Mouse (Mus musculus) heart, embryonic 16.5 days (tissue): Measurements from ENCODE around the gene Got1. TPM values are rescaled to one million over a fixed set of nuclear protein-coding genes. Genes with fewer than 3 reads are reported as not detected.

ENCODE experiments used
- ATAC-seq: fragments of 200-750 bp; cut with Nextera tagmentation; replicated peaks from 2 replicates; pipeline ENCODE4 v1.8.0; 2017; ENCODE audit warnings: moderate number of reproducible peaks; ENCODE audit not compliant: insufficient read depth, low FRiP score; ENCODE audit errors: extremely low read depth
- H3K27ac ChIP-seq: fragments of 300-500 bp; sonication (generic); 2 replicates; pipeline ENCODE4 v1.5.1; 2014; ENCODE audit warnings: mild to moderate bottlenecking, low read length, control low read depth, moderate library complexity
- H3K27me3 ChIP-seq: fragments of 300-500 bp; sonication (generic); 2 replicates; pipeline ENCODE4 v1.6.1; 2014; ENCODE audit warnings: low read length, mixed read lengths; ENCODE audit not compliant: control insufficient read depth, insufficient read depth
- H3K36me3 ChIP-seq: fragments of 300-500 bp; sonication (generic); 2 replicates; pipeline ENCODE4 v1.6.1; 2014; ENCODE audit not compliant: control insufficient read depth, insufficient read depth
- H3K4me1 ChIP-seq: fragments of 300-500 bp; sonication (generic); 2 replicates; pipeline ENCODE4 v1.6.1; 2014; ENCODE audit warnings: low read length, mixed read lengths; ENCODE audit not compliant: control insufficient read depth, insufficient read depth
- H3K4me2 ChIP-seq: fragments of 300-500 bp; sonication (generic); 2 replicates; pipeline ENCODE4 v1.6.1; 2014; ENCODE audit warnings: low read depth, mild to moderate bottlenecking, control low read depth, low read length
- H3K4me3 ChIP-seq: fragments of 300-500 bp; sonication (generic); 2 replicates; pipeline ENCODE4 v1.5.1; 2014; ENCODE audit warnings: mild to moderate bottlenecking, control low read depth, low read length
- H3K9ac ChIP-seq: fragments of 300-500 bp; sonication (generic); 2 replicates; pipeline ENCODE4 v1.6.1; 2014; ENCODE audit warnings: low read length, control low read depth
- H3K9me3 ChIP-seq: fragments of 300-500 bp; sonication (generic); replicated peaks from 2 replicates; pipeline ENCODE4 v1.6.1; 2016; ENCODE audit warnings: low read length; ENCODE audit not compliant: control insufficient read depth
- WGBS: fragments of 180-500 bp; shearing (Covaris S2); extraction: QIAGEN DNeasy Blood & Tissue Kit; methylation state at CpG from one replicate; pipeline ENCODE4 v1.1.7; 2014; 5-methylcytosine and 5-hydroxymethylcytosine counted together
- polyA plus RNA-seq: library from polyadenylated mRNA; unstranded; fragments of >200 nt; fragmentation: Nextera tagmentation; extraction: Ambion mirVana; gene quantifications from 2 replicates; pipeline ENCODE4 v1.2.1, GENCODE M21; 2015

The Got1 gene
- polyA plus RNA-seq, 1 experiment from 2014 or later: 274 TPM

DNA sequence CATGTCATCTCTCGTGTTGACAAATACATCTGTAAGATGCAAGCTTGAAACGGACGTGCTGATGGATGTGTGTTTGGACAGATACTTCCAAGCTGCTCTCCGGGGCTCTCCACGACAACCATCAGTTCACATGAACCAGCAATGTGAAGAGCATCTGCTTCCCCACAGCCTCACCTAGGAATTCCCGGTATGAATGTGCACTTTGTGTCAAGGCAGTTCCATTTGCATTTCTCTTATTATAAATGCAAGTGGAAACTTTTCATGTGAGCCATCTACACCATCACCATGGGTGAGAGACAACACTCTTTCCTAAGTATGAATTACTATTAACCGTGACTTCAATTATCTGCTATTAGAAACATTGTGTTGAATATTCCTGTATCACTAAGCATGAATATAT, 6.6 kb downstream of the Got1 start:
- no peak overlapping the region for H3K9ac ChIP-seq
- H3K36me3 ChIP-seq: peaks cover 12% of the 10 kb centered on the region
- no peak overlapping the region for H3K4me3 ChIP-seq
- 81% methylated on average over 7 of the region's 7 CpGs for WGBS
- no peaks in the 10 kb centered on the region for H3K27me3 ChIP-seq
- no peak overlapping the region for H3K4me2 ChIP-seq
- H3K4me1 ChIP-seq: peaks cover 37% of the 10 kb centered on the region
- no peak overlapping the region for H3K27ac ChIP-seq
- ATAC-seq: no peak
- no peaks in the 10 kb centered on the region; the same call in 1 of the 2 replicates for H3K9me3 ChIP-seq

DNA sequence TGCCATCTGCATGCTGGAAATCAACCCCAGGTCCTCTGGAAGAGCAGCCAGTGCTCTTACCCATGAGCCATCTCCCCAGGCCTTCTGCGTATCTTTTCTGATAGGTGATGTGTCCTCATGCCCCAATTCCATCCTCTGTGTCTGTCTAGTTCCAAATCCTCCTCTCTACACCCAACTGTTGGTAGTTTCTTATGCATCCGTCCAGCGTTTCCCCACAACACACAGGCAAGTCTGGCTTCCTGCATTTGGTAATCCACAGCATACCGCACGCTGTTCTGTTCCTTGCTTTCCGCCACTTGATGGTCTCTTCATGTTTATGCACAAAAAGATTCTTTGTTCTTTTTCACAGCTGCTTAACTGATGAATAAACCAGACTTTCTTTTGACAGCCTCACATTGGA, 7.1 kb downstream of the Got1 start:
- no peak overlapping the region for H3K4me3 ChIP-seq
- H3K9me3 ChIP-seq: no peaks in the 10 kb centered on the region; the same call in 1 of the 2 replicates
- no peak overlapping the region for H3K4me2 ChIP-seq
- H3K9ac ChIP-seq: no peak overlapping the region
- peaks cover 34% of the 10 kb centered on the region for H3K4me1 ChIP-seq
- peaks cover 15% of the 10 kb centered on the region for H3K36me3 ChIP-seq
- ATAC-seq: no peak
- 81% methylated on average over 6 of the region's 6 CpGs for WGBS
- H3K27me3 ChIP-seq: no peaks in the 10 kb centered on the region
- H3K27ac ChIP-seq: no peak overlapping the region

DNA sequence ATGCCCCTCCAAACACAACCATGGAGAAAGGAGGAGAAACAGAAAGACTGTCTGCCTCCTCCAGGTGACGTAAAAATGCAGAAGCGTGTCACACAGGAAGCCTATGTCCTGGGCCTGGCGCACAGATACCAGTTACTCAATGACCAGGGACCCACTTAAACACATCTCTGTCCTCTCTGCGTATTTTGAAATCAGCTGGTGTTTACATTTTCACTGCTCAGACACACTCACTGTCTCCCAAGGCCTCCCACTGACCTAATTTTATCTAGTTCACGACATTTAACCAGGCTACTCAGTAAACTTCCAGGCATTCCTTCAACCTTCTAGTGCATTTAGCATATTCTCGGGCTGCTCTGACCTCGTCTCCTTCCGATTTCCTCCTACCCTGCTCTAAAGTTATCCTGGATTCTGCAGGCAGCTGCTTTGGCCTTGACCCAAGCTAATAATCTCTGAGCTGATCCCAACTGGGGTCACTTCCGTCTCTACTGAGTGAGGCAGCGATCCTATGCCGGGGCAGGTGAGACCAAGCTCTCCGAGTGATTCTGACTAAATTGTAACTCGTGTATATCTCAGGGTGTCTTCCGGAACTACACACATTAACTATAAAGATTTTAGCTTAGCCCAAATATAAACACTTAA, 7.9 kb downstream of the Got1 start:
- Histone ChIP-seq H3K9ac (no peak overlapping the region), H3K27ac (no peak overlapping the region), H3K36me3 (peaks cover 16% of the 10 kb centered on the region), H3K4me1 (peaks cover 29% of the 10 kb centered on the region), H3K27me3 (no peaks in the 10 kb centered on the region), H3K4me3 (no peak overlapping the region), H3K4me2 (peak overlapping the region; percentile 7; the same call in 1 of the 2 replicates), H3K9me3 (no peaks in the 10 kb centered on the region; the same call in 1 of the 2 replicates)
- WGBS: 58% methylated on average over 14 of the region's 14 CpGs
- no peak for ATAC-seq

DNA sequence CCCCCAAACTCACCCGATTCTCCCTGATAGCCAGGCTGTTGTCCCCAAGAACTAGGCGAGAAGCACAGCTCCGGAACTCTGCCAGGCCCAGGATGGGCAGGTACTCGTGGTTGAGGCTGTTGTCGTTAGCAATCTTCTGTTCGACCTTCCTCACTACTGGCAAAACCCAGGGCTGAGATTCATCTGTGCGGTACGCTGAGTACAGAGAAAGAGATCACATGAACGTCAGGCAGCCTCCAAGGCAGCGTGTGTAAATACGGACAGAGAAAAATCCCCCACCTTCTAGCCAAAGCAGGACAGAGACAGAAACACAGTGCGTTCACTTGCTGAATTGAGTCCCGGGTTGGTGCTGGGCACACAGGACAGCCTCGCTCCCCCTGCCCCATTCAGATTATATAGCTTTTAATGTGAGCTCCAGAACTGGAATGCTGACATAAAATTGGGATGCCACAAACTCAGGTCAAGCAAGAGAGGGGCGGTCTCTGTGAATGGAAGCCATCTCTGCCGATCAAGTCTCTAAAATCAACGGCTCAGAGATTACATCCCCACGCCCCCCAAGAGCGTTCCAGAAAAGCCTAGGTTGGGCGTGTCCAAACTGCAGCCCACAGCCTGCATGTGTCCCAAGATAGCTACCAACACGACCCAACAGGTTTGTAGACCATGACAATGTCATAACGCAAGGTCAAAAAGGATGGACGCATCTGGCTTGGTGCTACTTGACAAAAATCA, 8.6 kb downstream of the Got1 start:
- H3K4me1 ChIP-seq: peaks cover 22% of the 10 kb centered on the region
- no peaks in the 10 kb centered on the region; the same call in 1 of the 2 replicates for H3K9me3 ChIP-seq
- H3K4me2 ChIP-seq: no peak overlapping the region; the same call in 1 of the 2 replicates
- peaks cover 20% of the 10 kb centered on the region for H3K36me3 ChIP-seq
- 90% methylated on average over 23 of the region's 23 CpGs for WGBS
- no peaks in the 10 kb centered on the region for H3K27me3 ChIP-seq
- 0 out of 2 replicates have a peak overlapping the region, but pooled peaks have one; percentile 6 for H3K27ac ChIP-seq
- H3K9ac ChIP-seq: no peak overlapping the region
- no peak for ATAC-seq
- H3K4me3 ChIP-seq: no peak overlapping the region

DNA sequence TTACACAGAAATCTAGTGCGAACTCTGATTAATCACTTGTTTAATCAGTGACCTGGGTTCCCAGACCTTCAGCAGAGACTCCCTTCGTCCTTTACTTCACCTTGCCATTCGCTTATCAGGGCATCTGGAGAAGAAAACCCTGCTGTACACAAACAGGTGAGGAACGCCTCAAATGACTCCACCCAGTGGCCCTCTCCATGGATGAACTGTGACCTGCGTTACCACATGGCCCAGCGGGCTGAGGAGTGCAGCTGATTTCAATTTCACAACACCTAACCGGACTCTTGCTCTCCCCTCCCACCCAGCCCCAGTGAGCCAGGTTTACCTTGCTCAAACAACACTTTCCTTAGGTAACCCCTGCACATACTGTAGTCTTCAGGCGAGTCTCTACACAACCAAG, 10.5 kb downstream of the Got1 start:
- Histone ChIP-seq H3K27ac (no peak overlapping the region), H3K4me3 (no peak overlapping the region), H3K27me3 (no peaks in the 10 kb centered on the region), H3K9me3 (no peaks in the 10 kb centered on the region; the same call in 1 of the 2 replicates), H3K4me1 (peaks cover 11% of the 10 kb centered on the region), H3K4me2 (no peak overlapping the region), H3K9ac (no peak overlapping the region), H3K36me3 (peaks cover 33% of the 10 kb centered on the region)
- ATAC-seq: no peak
- 89% methylated on average over 8 of the region's 8 CpGs for WGBS

GRCm38 (mm10) chr19:43511621-43512620, 12.5 kb downstream of the Got1 start:
- Histone ChIP-seq H3K4me2 (no peak overlapping the region), H3K27ac (0 out of 2 replicates have a peak overlapping the region, but pooled peaks have one; percentile 12), H3K27me3 (no peaks in the 10 kb centered on the region), H3K36me3 (peaks cover 44% of the 10 kb centered on the region), H3K9ac (no peak overlapping the region), H3K4me1 (peaks cover 11% of the 10 kb centered on the region), H3K4me3 (no peak overlapping the region), H3K9me3 (no peaks in the 10 kb centered on the region; the same call in 1 of the 2 replicates)
- no peak for ATAC-seq
- 79% methylated on average over 22 of the region's 22 CpGs for WGBS

GRCm38 (mm10) chr19:43510436-43511220, 13.8 kb downstream of the Got1 start:
- H3K36me3 ChIP-seq: peaks cover 51% of the 10 kb centered on the region

DNA sequence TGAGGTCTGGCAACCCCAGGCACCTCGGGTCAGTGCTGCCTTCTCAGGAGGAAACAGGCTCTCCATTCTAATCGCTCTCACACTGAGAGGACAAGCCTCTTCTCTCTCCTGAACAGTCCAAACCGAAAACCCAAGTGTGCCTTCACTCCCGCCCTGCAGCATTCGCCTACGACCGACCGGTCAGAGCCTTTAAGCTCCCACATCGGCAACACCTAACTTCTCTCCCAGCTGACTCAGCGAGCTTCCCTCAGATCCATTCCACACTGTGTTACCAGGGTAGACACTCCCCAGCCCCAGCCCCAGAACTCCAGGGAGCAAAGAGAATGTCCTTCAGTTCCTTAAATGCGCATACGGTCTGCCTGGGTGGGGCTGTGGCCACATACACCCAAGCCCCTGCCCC, 19.0 kb downstream of the Got1 start:
- 84% methylated on average over 12 of the region's 12 CpGs for whole genome bisulfite sequencing

More at GRCm38 (mm10) chr19:43510436-43511220, 13.8 kb downstream of the Got1 start:
- Histone ChIP-seq H3K9ac (no peak overlapping the region), H3K27ac (no peak overlapping the region), H3K4me2 (no peak overlapping the region), H3K4me1 (no peaks in the 10 kb centered on the region), H3K27me3 (no peaks in the 10 kb centered on the region), H3K4me3 (no peak overlapping the region), H3K9me3 (no peaks in the 10 kb centered on the region; the same call in 1 of the 2 replicates)
- ATAC-seq: no peak
- 90% methylated on average over 14 of the region's 14 CpGs for WGBS

More for the DNA sequence above, 19.0 kb downstream of the Got1 start:
- peaks cover 52% of the 10 kb centered on the region for H3K36me3 ChIP-seq
- H3K27me3 ChIP-seq: no peaks in the 10 kb centered on the region
- no peak overlapping the region for H3K27ac ChIP-seq
- no peaks in the 10 kb centered on the region for H3K4me1 ChIP-seq
- no peaks in the 10 kb centered on the region for H3K9me3 ChIP-seq
- H3K9ac ChIP-seq: no peak overlapping the region
- ATAC-seq: no peak
- H3K4me2 ChIP-seq: no peak overlapping the region
- H3K4me3 ChIP-seq: no peak overlapping the region
